Mouse (Mus musculus) heart, adult 2 months (tissue): ENCODE results near the gene Mst1. TPM values are rescaled to one million over a fixed set of nuclear protein-coding genes. Genes with fewer than 3 reads are reported as not detected.

ENCODE experiments used
- DNase-seq, 2 experiments: peaks; one replicate each; pipeline ENCODE4 v3.0.0; 2021
- H3K27ac ChIP-seq: fragments of 200-600 bp; 2 replicates; pipeline ENCODE4 v1.8.1; 2022
- H3K27me3 ChIP-seq: fragments of 200-500 bp; 2 replicates; pipeline ENCODE4 v1.6.1; 2012; ENCODE audit warnings: mild to moderate bottlenecking, low read length, inconsistent platforms, mixed read lengths; ENCODE audit not compliant: control insufficient read depth, insufficient read depth
- H3K36me3 ChIP-seq: fragments of 200-500 bp; 2 replicates; pipeline ENCODE4 v1.6.1; 2012; ENCODE audit warnings: low read length, inconsistent platforms; ENCODE audit not compliant: control insufficient read depth, insufficient read depth
- H3K4me1 ChIP-seq: fragments of 200-500 bp; 2 replicates; pipeline ENCODE4 v1.6.1; 2011; ENCODE audit warnings: low read length; ENCODE audit not compliant: control insufficient read depth, insufficient read depth
- H3K4me3 ChIP-seq: fragments of 200-600 bp; 2 replicates; pipeline ENCODE4 v1.8.1; 2022
- H3K79me2 ChIP-seq: fragments of 200-500 bp; replicated peaks from 2 replicates; pipeline ENCODE4 v1.6.1; 2012; ENCODE audit warnings: mild to moderate bottlenecking, inconsistent platforms, low read length, moderate library complexity, mixed read lengths; ENCODE audit not compliant: control insufficient read depth, insufficient read depth
- H3K9ac ChIP-seq: fragments of 200-500 bp; 2 replicates; pipeline ENCODE4 v1.6.1; 2012; ENCODE audit warnings: low read depth, mild to moderate bottlenecking, control low read depth, inconsistent platforms, low read length, mixed read lengths
- CTCF ChIP-seq: fragments of 200-600 bp; IDR thresholded peaks from 2 replicates; pipeline ENCODE4 v1.8.1; 2022; ENCODE audit warnings: antibody characterized with exemption, mild to moderate bottlenecking, moderate library complexity
- EP300 ChIP-seq: fragments of 200-500 bp; IDR thresholded peaks from 2 replicates; pipeline ENCODE4 v1.6.1; 2011; ENCODE audit warnings: low read depth, low read length, control low read depth; ENCODE audit not compliant: insufficient read depth
- POLR2A ChIP-seq: fragments of 200-500 bp; IDR thresholded peaks from 2 replicates; pipeline ENCODE4 v1.6.1; 2011; ENCODE audit warnings: mild to moderate bottlenecking, low read depth, low read length, control low read depth; ENCODE audit not compliant: insufficient read depth
- WGBS: fragments of 180-500 bp; shearing (Covaris S2); methylation state at CpG from one replicate; pipeline ENCODE4 v1.1.7; 2018; 5-methylcytosine and 5-hydroxymethylcytosine counted together
- intact Hi-C: fragments of 180-260 bp; cut with DNase I; formaldehyde crosslinking; loops from one replicate; pipeline ENCODE4 v1.15.1; 2025
- long read RNA-seq: library from polyadenylated mRNA; stranded (forward); transcript quantifications from one replicate; pipeline ENCODE4 v2.0.0, GENCODE M21; 2021
- polyA plus RNA-seq: library from polyadenylated mRNA; depleted of rRNA; stranded (reverse); fragments of >200 nt; gene quantifications from 2 replicates; pipeline ENCODE4 v1.2.3, GENCODE M21; 2012; rRNA removed
- total RNA-seq, 2 experiments: library from RNA; stranded (reverse); gene quantifications; 2 replicates each; pipeline ENCODE4 v1.2.3; 2021

Gene Mst1
- total RNA-seq (not detected), polyA plus RNA-seq (0.59 TPM in 1 of 2 replicates, not detected in the other)
- long read RNA-seq: 0 reads

GRCm38 (mm10) chr9:108080168-108080567 is at the start of gene Mst1:
Gene Mst1 (plus strand): TSS chr9:108080436.
- Histone ChIP-seq H3K27ac (peak within 1 kb of the TSS; percentile 92), H3K4me3 (peak within 1 kb of the TSS; percentile 73), H3K36me3 (no peaks in the 10 kb centered on the region), H3K4me1 (peaks cover 6% of the 10 kb centered on the region), H3K27me3 (no peaks in the 10 kb centered on the region), H3K9ac (peak within 1 kb of the TSS; percentile 71), H3K79me2 (no peaks in the 10 kb centered on the region)
- 82% methylated on average over 5 of the region's 5 CpGs for WGBS
- intact Hi-C loops: no loop called here
- DNase-seq: no peak
- TF ChIP-seq POLR2A: no peak
- TF ChIP-seq EP300: no peak
- TF ChIP-seq CTCF: no peak

GRCm38 (mm10) chr9:108032126-108032525 is 48.1 kb upstream of the Mst1 start:
- intact Hi-C loops: no loop called here
- no peak overlapping the region for H3K4me3 ChIP-seq
- no peak overlapping the region for H3K27ac ChIP-seq
- DNase-seq: no peak
- no peaks in the 10 kb centered on the region for H3K27me3 ChIP-seq
- H3K79me2 ChIP-seq: no peaks in the 10 kb centered on the region
- no peaks in the 10 kb centered on the region for H3K4me1 ChIP-seq
- WGBS: 87% methylated on average over 5 of the region's 5 CpGs
- no peak overlapping the region for H3K9ac ChIP-seq
- H3K36me3 ChIP-seq: peaks cover 2% of the 10 kb centered on the region; the same call in 1 of the 2 replicates
- TF ChIP-seq CTCF: no peak
- TF ChIP-seq POLR2A: no peak
- no peak for TF ChIP-seq EP300

- Histone ChIP-seq H3K4me1 (no peaks in the 10 kb centered on the region), H3K27ac (no peak overlapping the region), H3K9ac (no peak overlapping the region), H3K27me3 (no peaks in the 10 kb centered on the region), H3K36me3 (no peaks in the 10 kb centered on the region), H3K79me2 (no peaks in the 10 kb centered on the region), H3K4me3 (no peak overlapping the region)
- intact Hi-C loops: loop anchor here (2.0 kb wide), 1 partner anchor 79 kb away; no protein-coding TSS in a partner anchor
- TF ChIP-seq EP300 (no peak), POLR2A (no peak), CTCF (no peak)
- 97% methylated on average over 2 of the region's 2 CpGs for WGBS
- DNase-seq: no peak
Observed at GRCm38 (mm10) chr9:108035331-108036156, 44.7 kb upstream of the Mst1 start.

GRCm38 (mm10) chr9:108044751-108045492 is 35.3 kb upstream of the Mst1 start:
- 96% methylated on average over 8 of the region's 8 CpGs for WGBS
- no peak overlapping the region for H3K9ac ChIP-seq
- intact Hi-C loops: no loop called here
- peaks cover 3% of the 10 kb centered on the region for H3K4me1 ChIP-seq
- no peaks in the 10 kb centered on the region for H3K27me3 ChIP-seq
- no peaks in the 10 kb centered on the region for H3K79me2 ChIP-seq
- DNase-seq: peak in 1 of 2 experiments; percentile 15
- no peak overlapping the region for H3K4me3 ChIP-seq
- no peak for TF ChIP-seq POLR2A
- peak; percentile 29 for TF ChIP-seq CTCF
- H3K36me3 ChIP-seq: no peaks in the 10 kb centered on the region
- H3K27ac ChIP-seq: no peak overlapping the region

- Histone ChIP-seq H3K27ac (no peak overlapping the region), H3K4me3 (no peak overlapping the region), H3K79me2 (no peaks in the 10 kb centered on the region), H3K36me3 (no peaks in the 10 kb centered on the region), H3K27me3 (no peaks in the 10 kb centered on the region), H3K9ac (no peak overlapping the region), H3K4me1 (peaks cover 3% of the 10 kb centered on the region)
- DNase-seq: peak; percentile 3 to 16
- TF ChIP-seq CTCF (no peak), EP300 (no peak), POLR2A (no peak)
- intact Hi-C loops: no loop called here
- 83% methylated on average over 4 of the region's 4 CpGs for WGBS
Observed at GRCm38 (mm10) chr9:108046582-108046981, 33.7 kb upstream of the Mst1 start.
